33 mouse cellular contexts compared by ENCODE assay signal in the genomic region with DNA sequence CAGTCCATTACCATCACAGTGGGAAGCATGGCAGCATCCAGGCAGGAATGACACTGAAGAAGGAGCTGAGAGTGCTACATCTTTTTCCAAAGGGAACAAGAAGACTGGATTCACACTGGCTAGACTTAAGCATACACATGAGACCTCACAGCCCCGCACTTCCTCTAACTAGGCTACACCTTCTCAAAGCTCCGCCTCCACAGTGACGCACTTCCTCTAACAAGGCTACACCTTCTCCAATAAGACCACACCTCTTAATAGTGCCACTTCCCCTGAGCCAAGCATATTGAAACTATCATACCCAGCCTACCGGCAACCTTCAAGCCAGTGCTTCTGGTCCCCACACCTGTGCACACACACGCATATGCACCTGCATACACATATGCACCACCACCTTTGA. TPM values are rescaled to one million over a fixed set of nuclear protein-coding genes. Genes with fewer than 3 reads are reported as not detected.
DNase-seq lines count a peak whose midpoint lies in the region; ATAC-seq and TF ChIP-seq lines count a peak whose summit lies in the region.
"Had no signal": no experiment of that assay in that cellular context is flagged by ENCODE, and none has a peak within 500 bp of the region (broad histone marks: within the 10 kb centered on the region; RNA-seq: fewer than 3 reads in every experiment).

No protein-coding gene starts in this region.

- DNase-seq in A20 (ENCODE audit: low read depth, low spot score) (peak; percentile 97), MEL-GATA-1-ER (ENCODE audit: extremely low read depth, low read depth) (peak; percentile 37)
- DNase-seq in kidney, postnatal 25 days = no peak
- no peak for DNase-seq in urinary bladder, adult 18-20 months (ENCODE audit: low spot score in 2 of 2)
- no peak for DNase-seq in cerebellum, postnatal 25 days
- DNase-seq: adrenal gland, adult 2 months; adrenal gland, postnatal 36 days; cerebellum, adult 2 months; cerebellum, postnatal 14 days; gastrocnemius, postnatal 14 days; heart, adult 11 months; kidney, adult 8-10 months; liver; lung, embryonic 14.5 days; lung, postnatal 14 days; right cerebral cortex, postnatal 25 days; spleen, adult 18-20 months; thymus, postnatal 14 days had no signal

- no peak for TF ChIP-seq CTCF in E14TG2a.4 (conservative IDR thresholded peaks at IDR 0.05; ENCODE audit: low read length)

- peaks cover 53% of the 10 kb centered on the region for H3K4me1 ChIP-seq in E14TG2a.4 (replicated peaks; ENCODE audit: low read depth, low read length)
- H3K4me1 ChIP-seq: embryonic facial prominence, embryonic 15.5 days; neural tube, embryonic 12.5 days had no signal

- peak overlapping the region; percentile 64 for H3K4me3 ChIP-seq in E14TG2a.4 (replicated peaks; ENCODE audit: low read length)
- H3K4me3 ChIP-seq: embryonic facial prominence, embryonic 10.5 days; embryonic facial prominence, embryonic 15.5 days; forebrain, embryonic 13.5 days; heart, embryonic 10.5 days; heart, embryonic 15.5 days; myocyte; neural tube, embryonic 12.5 days had no signal

- peak; percentile 49; the same call in 1 of the 2 replicates for ATAC-seq in megakaryocyte progenitor cell, adult 5-6 weeks (replicated peaks; ENCODE audit: poor library complexity)
- ATAC-seq: activated CD4-positive, CD25-positive, alpha-beta regulatory T cell, adult 4 months; forebrain, embryonic 13.5 days; hindbrain, embryonic 16.5 days had no signal

- H3K36me3 ChIP-seq in E14TG2a.4 (ENCODE audit: insufficient read depth, low read length) = no peaks in the 10 kb centered on the region
- H3K36me3 ChIP-seq: embryonic facial prominence, embryonic 10.5 days; embryonic facial prominence, embryonic 15.5 days; G1E; heart, embryonic 10.5 days; heart, embryonic 15.5 days; neural tube, embryonic 12.5 days had no signal

- H3K9me3 ChIP-seq in E14TG2a.4 (ENCODE audit: low read length) = peaks cover 5% of the 10 kb centered on the region; the same call in 1 of the 2 replicates
- H3K9me3 ChIP-seq: G1E; heart, embryonic 10.5 days; heart, embryonic 15.5 days; neural tube, embryonic 12.5 days had no signal

- peaks cover 3% of the 10 kb centered on the region; the same call in 1 of the 2 replicates for H3K27me3 ChIP-seq in E14TG2a.4 (ENCODE audit: insufficient read depth, low read length)
- H3K27me3 ChIP-seq: heart, embryonic 15.5 days had no signal

RNA-seq across cellular contexts. Expression of a gene that starts 15.7 kb away (rescaled TPM):
- 0.35 and 0.56 TPM in 2 replicates for total RNA-seq in megakaryocyte progenitor cell, adult 5-6 weeks (2015)
- 0.20 TPM in 1 of 2 replicates, not detected in the other for total RNA-seq in megakaryocyte progenitor cell, adult 5-6 weeks (2017)
- total RNA-seq: adrenal gland, adult 2 months; adrenal gland, postnatal 36 days; G1E; heart, postnatal 25 days; left cerebral cortex, adult 18-20 months; midbrain, postnatal 0 days had no signal

Comparison
In these comparisons a context has a peak if more than half of its experiments do, and no peak if none do; other contexts are left out.
1. DNase-seq: peak in A20 (single experiment) and MEL-GATA-1-ER (single experiment); none in kidney, postnatal 25 days (0 of 2), urinary bladder, adult 18-20 months (0 of 2) and cerebellum, postnatal 25 days (0 of 2).